Mouse (Mus musculus) intestine, embryonic 14.5 days (tissue): ENCODE data around the gene Chrne. TPM values are rescaled to one million over a fixed set of nuclear protein-coding genes. Genes with fewer than 3 reads are reported as not detected.
A peak's percentile ranks its signal among the peaks of the same experiment; 100 is the strongest.

Experiments
- ATAC-seq: fragments of 200-750 bp; cut with Nextera tagmentation; replicated peaks from 2 replicates; pipeline ENCODE4 v1.8.0; 2017; ENCODE audit warnings: low read depth, moderate number of reproducible peaks, moderate TSS enrichment, moderate library complexity; ENCODE audit not compliant: low FRiP score, low TSS enrichment
- DNase-seq: peaks from one replicate; pipeline ENCODE4 v3.0.0-alpha.2; 2018; ENCODE audit warnings: low spot score
- H3K27ac ChIP-seq: fragments of 300-500 bp; sonication (generic); 2 replicates; pipeline ENCODE4 v1.5.1; 2014; ENCODE audit warnings: low read depth, mild to moderate bottlenecking, control low read depth
- H3K27me3 ChIP-seq: fragments of 300-500 bp; sonication (generic); replicated peaks from 2 replicates; pipeline ENCODE4 v1.6.1; 2014; ENCODE audit warnings: low read length, control low read depth; ENCODE audit not compliant: control insufficient read depth, insufficient read depth
- H3K36me3 ChIP-seq: fragments of 300-500 bp; sonication (generic); 2 replicates; pipeline ENCODE4 v1.6.1; 2014; ENCODE audit warnings: low read length, control low read depth; ENCODE audit not compliant: control insufficient read depth, insufficient read depth
- H3K4me1 ChIP-seq: fragments of 300-500 bp; sonication (generic); replicated peaks from 2 replicates; pipeline ENCODE4 v1.6.1; 2014; ENCODE audit warnings: low read length, control low read depth, mixed read lengths; ENCODE audit not compliant: control insufficient read depth, insufficient read depth
- H3K4me2 ChIP-seq: fragments of 300-500 bp; sonication (generic); 2 replicates; pipeline ENCODE4 v1.6.1; 2014; ENCODE audit warnings: low read length
- H3K4me3 ChIP-seq: fragments of 300-500 bp; sonication (generic); 2 replicates; pipeline ENCODE4 v1.5.1; 2014; ENCODE audit warnings: low read depth, low read length, control low read depth, mixed read lengths
- H3K9ac ChIP-seq: fragments of 300-500 bp; sonication (generic); 2 replicates; pipeline ENCODE4 v1.6.1; 2014; ENCODE audit warnings: mild to moderate bottlenecking, low read length
- H3K9me3 ChIP-seq: fragments of 300-500 bp; sonication (generic); 2 replicates; pipeline ENCODE4 v1.6.1; 2016; ENCODE audit warnings: low read length, control low read depth; ENCODE audit not compliant: control insufficient read depth
- WGBS: fragments of 180-500 bp; shearing (Covaris S2); extraction: QIAGEN DNeasy Blood & Tissue Kit; methylation state at CpG from one replicate; pipeline ENCODE4 v1.1.7; 2014; 5-methylcytosine and 5-hydroxymethylcytosine counted together
- polyA plus RNA-seq: library from polyadenylated mRNA; unstranded; fragments of >200 nt; fragmentation: Nextera tagmentation; extraction: Ambion mirVana; gene quantifications from 2 replicates; pipeline ENCODE4 v1.2.1, GENCODE M21; 2014

Chrne gene
- polyA plus RNA-seq, 1 experiment from 2014 or later, result 0.30 TPM

DNA sequence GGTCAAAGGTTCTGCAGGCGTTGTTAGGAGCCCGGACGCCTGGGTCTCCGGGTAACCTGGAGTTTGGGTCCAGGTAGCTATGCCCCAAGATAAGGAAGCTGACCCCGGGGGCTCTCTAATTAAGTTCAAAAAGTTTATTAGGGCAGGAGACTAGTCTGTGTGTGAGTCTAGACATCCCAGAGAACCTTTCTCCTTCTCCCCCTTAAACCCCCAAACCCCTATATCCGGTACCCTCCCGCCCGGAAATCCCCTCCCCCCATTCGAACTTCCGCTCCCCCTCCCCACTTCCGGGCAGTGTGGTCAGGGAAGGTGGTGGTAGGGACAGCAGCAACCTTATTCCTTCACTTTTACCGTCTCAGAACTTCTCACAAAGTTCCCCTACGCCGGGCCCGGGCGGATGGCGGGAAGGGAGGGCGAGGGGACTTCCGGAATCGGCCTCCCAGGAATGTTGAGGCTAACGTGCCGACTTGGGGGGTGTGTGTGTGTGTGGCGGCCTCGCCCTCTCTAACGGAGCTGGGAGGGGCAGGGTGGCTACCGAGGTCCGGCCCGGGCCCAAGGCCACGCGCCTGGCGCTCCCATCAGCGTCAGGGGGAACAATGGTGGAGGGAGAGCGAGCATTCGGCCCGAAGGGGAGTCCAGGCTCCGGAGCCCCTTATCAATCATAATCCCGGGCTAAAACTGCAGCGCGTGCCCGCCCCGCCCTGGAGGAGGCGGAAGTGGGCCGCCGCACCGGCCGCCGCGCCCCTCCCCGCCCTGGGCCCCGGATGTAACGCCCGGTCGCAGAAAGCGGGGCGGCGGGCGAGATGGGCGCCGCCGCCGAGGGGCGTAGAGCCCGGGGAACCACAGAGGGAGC lies 34.6 kb upstream of the Chrne start:
- Histone ChIP-seq H3K9ac (peak overlapping the region; percentile 99), H3K27me3 (no peaks in the 10 kb centered on the region), H3K4me3 (peak overlapping the region; percentile 100), H3K27ac (peak overlapping the region; percentile 98), H3K4me1 (peaks cover 57% of the 10 kb centered on the region), H3K36me3 (peaks cover 46% of the 10 kb centered on the region), H3K9me3 (no peaks in the 10 kb centered on the region), H3K4me2 (peak overlapping the region; percentile 98)
- under 1% methylated on average over 54 of the region's 63 CpGs for WGBS
- peak; percentile 92 for DNase-seq
- ATAC-seq, result peak; percentile 37

DNA sequence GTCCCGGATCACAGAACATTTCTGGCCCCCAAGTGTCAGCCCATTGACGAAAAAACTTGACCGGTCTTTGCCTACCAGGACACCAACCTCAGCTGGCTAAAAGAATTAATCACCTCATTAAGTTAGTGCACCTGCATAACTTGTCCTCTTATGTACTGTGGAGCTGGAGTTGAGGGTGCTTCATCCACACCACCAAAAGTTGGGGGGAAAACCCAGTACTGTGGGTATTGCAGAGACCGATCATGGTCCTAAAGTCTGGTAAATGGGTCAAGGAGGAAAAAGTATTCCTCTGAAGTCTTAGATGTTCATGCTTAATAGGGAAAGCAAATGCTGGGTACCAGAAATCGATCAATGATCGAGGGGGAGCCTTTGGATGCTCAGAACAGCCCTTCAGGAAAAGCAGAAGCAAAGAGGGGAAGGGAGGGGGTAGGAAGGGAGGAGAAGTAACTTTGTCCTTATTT lies 33.9 kb upstream of the Chrne start:
- ATAC-seq, result no peak
- Histone ChIP-seq H3K27ac (peak overlapping the region; percentile 98), H3K4me3 (peak overlapping the region; percentile 100), H3K36me3 (peaks cover 50% of the 10 kb centered on the region), H3K9me3 (no peaks in the 10 kb centered on the region), H3K4me1 (peaks cover 60% of the 10 kb centered on the region), H3K4me2 (peak overlapping the region; percentile 98), H3K27me3 (no peaks in the 10 kb centered on the region), H3K9ac (peak overlapping the region; percentile 99)
- DNase-seq, result no peak
- WGBS, result 50% methylated on average over 6 of the region's 6 CpGs

DNA sequence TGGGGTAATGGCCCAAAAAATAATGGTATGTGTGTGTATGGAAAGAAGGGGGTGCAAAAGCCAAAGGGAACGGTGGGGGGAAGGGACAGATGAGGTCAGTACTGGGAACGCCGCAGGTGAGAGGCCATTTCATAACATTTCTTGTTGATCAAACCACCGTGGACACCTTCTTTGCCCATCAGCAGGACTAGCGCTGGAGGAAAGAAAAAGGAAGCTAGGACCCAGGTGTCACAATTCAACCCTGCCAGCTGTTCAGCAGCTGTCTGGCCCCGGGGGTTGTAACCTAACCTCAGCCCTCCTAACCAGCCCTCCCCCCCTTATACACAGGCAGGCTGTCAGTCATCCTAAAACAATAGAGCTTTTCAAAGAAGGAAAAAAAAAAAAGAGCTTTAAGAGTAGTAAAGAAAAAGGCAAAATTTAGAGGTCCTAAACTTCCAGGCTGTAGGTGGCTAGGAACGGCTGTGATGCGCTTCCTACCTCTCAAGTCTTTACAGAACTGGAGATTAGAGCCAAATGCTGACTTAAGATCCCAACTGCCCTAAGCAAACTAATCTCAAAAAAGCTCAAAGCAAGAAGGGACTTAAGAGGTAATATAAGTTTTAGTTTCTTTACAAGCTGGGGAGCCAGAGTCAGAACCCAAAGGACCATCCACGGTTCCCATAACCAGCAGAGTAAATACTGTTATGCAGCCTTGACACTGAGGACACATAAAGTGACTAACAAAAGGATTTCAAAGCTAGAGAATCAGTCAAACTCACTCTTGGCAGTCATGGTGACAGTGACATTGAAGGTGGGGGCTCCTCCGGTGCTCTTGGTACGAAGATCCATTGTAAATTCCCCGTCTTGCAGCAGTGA lies 33.2 kb upstream of the Chrne start:
- Histone ChIP-seq H3K9ac (peak overlapping the region; percentile 99), H3K4me2 (peak overlapping the region; percentile 98), H3K4me1 (peaks cover 54% of the 10 kb centered on the region), H3K36me3 (peaks cover 50% of the 10 kb centered on the region), H3K9me3 (no peaks in the 10 kb centered on the region), H3K4me3 (peak overlapping the region; percentile 100), H3K27ac (peak overlapping the region; percentile 98; the same call in 1 of the 2 replicates), H3K27me3 (no peaks in the 10 kb centered on the region)
- WGBS, result 64% methylated on average over 12 of the region's 12 CpGs
- ATAC-seq, result no peak
- no peak for DNase-seq

GRCm38 (mm10) chr11:70651391-70651790 lies 32.4 kb upstream of the Chrne start:
- no peak overlapping the region for H3K9ac ChIP-seq
- H3K36me3 ChIP-seq, result peaks cover 50% of the 10 kb centered on the region
- H3K9me3 ChIP-seq, result no peaks in the 10 kb centered on the region
- 0 out of 2 replicates have a peak overlapping the region, but pooled peaks have one; percentile 100 for H3K4me3 ChIP-seq
- no peaks in the 10 kb centered on the region for H3K27me3 ChIP-seq
- WGBS, result 59% methylated on average over 2 of the region's 2 CpGs
- no peak for DNase-seq
- ATAC-seq, result no peak
- H3K27ac ChIP-seq, result 0 out of 2 replicates have a peak overlapping the region, but pooled peaks have one; percentile 9
- peak overlapping the region; percentile 98 for H3K4me2 ChIP-seq
- H3K4me1 ChIP-seq, result peaks cover 46% of the 10 kb centered on the region

GRCm38 (mm10) chr11:70650322-70651175 lies 31.5 kb upstream of the Chrne start:
- WGBS, result 78% methylated on average over 12 of the region's 12 CpGs
- DNase-seq, result no peak
- Histone ChIP-seq H3K4me3 (no peak overlapping the region), H3K27ac (peak overlapping the region; percentile 9; the same call in 1 of the 2 replicates), H3K4me1 (peaks cover 49% of the 10 kb centered on the region), H3K4me2 (peak overlapping the region; percentile 98), H3K27me3 (no peaks in the 10 kb centered on the region), H3K9ac (0 out of 2 replicates have a peak overlapping the region, but pooled peaks have one; percentile 16), H3K9me3 (no peaks in the 10 kb centered on the region), H3K36me3 (peaks cover 52% of the 10 kb centered on the region)
- ATAC-seq, result no peak

DNA sequence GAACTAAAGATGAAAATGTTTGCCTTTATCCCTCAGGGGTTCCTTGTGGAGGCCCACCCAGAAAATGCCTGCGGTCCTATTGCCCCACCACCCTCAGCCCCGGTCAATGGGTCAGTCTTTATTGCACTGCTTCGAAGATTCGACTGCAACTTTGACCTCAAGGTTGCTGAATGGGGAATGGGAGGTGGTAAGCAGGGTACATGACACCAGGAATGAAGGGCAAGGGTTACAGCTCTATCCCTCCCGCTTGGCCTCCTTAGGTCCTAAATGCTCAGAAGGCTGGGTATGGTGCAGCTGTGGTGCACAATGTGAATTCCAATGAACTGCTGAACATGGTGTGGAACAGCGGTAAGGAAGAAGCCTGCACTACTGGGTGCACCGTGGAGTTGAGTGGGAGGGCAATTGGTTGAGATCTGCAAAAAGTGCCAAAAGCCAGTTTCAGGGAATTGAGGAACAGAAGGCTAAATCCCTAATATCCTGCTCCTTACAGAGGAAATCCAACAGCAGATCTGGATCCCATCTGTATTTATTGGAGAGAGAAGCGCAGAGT lies 30.2 kb upstream of the Chrne start:
- Histone ChIP-seq H3K4me2 (peak overlapping the region; percentile 99), H3K36me3 (peaks cover 65% of the 10 kb centered on the region)

DNA sequence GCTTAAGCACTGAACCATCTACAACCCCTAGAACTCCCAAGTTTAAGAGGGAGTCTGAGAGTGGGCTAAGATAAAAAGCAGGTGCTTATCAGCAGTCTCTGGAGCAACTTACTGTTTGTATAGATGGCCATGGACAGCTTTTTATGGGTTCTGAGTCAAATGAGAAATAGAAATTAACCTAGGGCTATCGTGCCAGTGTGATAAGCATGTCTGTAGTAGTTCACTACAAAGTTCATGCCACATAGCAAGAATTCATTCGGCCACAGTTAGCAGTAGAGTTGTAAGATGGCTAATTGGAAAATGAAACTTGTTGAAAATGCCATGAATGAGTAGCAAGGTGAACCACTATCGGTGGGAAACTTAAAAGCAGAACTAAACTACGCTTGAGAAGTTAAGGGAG lies 29.5 kb upstream of the Chrne start:
- Histone ChIP-seq H3K4me2 (peak overlapping the region; percentile 99), H3K27me3 (no peaks in the 10 kb centered on the region), H3K36me3 (peaks cover 73% of the 10 kb centered on the region), H3K27ac (peak overlapping the region; percentile 96; the same call in 1 of the 2 replicates), H3K4me3 (peak overlapping the region; percentile 77), H3K4me1 (peaks cover 51% of the 10 kb centered on the region), H3K9ac (peak overlapping the region; percentile 72), H3K9me3 (no peaks in the 10 kb centered on the region)
- WGBS, result 72% methylated on average over 4 of the region's 4 CpGs
- DNase-seq (no peak), ATAC-seq (no peak)

More for the DNA sequence above, 30.2 kb upstream of the Chrne start:
- ATAC-seq (no peak), DNase-seq (no peak)
- H3K27me3 ChIP-seq, result no peaks in the 10 kb centered on the region
- no peaks in the 10 kb centered on the region for H3K9me3 ChIP-seq
- no peak overlapping the region; the same call in 1 of the 2 replicates for H3K4me3 ChIP-seq
- peak overlapping the region; percentile 18; the same call in 1 of the 2 replicates for H3K27ac ChIP-seq
- H3K9ac ChIP-seq, result no peak overlapping the region; the same call in 1 of the 2 replicates
- peaks cover 51% of the 10 kb centered on the region for H3K4me1 ChIP-seq
- WGBS, result 75% methylated on average over 8 of the region's 8 CpGs
